Mouse (Mus musculus): Measurements from ENCODE around the gene Cdk5.

DNA sequence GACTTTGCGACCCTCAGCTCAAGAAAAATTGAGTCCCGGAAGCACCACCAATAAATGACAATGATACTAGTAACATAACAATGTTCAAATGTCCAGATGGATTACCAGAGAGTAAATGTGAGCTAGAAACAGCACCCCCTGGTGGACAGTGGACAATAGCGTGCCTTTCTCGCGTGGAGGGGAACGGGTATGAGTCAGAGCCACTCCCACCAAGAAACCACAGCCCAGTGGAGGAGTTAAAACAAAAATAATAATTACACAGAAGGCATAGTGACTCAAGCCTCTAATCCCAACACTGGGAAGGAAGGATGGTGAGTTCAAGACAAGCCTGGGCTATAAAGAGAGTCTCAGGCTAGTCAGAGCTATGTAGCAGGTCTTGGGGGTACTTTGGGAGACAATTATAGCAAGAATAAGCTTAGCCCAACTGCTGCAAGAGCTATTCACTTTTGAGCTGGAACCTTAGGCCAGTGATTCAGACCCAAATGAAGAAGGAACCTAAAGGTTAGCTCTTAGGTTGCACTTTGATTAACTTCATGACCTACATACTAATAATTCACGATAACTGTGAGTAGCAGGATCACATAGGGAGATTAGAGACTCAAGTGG, 29.8 kb downstream of the Cdk5 start, which contains the start of gene Abcb8:
- no peak for TF ChIP-seq POLR2A (IDR thresholded peaks at IDR 0.05; ENCODE audit: low read depth, low read length)
- peak; percentile 81 for TF ChIP-seq CTCF (conservative IDR thresholded peaks at IDR 0.05; ENCODE audit: insufficient read depth, insufficient read length, low read depth, low read length)
